In genomic region chr16:90726600-90727227, GRCm38 (mm10) we compare ENCODE assay signal across 8 mouse cellular contexts. TPM values are rescaled to one million over a fixed set of nuclear protein-coding genes. Genes with fewer than 3 reads are reported as not detected.
DNase-seq lines count a peak whose midpoint lies in the region; ATAC-seq and TF ChIP-seq lines count a peak whose summit lies in the region.

No protein-coding gene starts in this region.

- TF ChIP-seq CTCF in left cerebral cortex, adult 2 months (IDR thresholded peaks at IDR 0.05) = no peak

- DNase-seq in left cerebral cortex, adult 2 months (ENCODE audit: extremely low spot score in 1 of 2, low spot score in 2 of 2) = no peak
- DNase-seq in left cerebral cortex, adult 9 months (ENCODE audit: low spot score in 2 of 2) = no peak
- DNase-seq in embryonic facial prominence, embryonic 14.5 days (ENCODE audit: low spot score) = no peak
- no peak for DNase-seq in limb, embryonic 11.5 days (ENCODE audit: low spot score)
- DNase-seq in embryo, embryonic 11 days = no peak
- no peak for DNase-seq in Muller cell, postnatal 12 days (ENCODE audit: inconsistent ontology term)
- no peak for DNase-seq in cerebellum, postnatal 4 days (ENCODE audit: low spot score in 2 of 2)

- H3K9me3 ChIP-seq in embryonic facial prominence, embryonic 14.5 days (ENCODE audit: control insufficient read depth, low read length) = peaks cover 4% of the 10 kb centered on the region; the same call in 1 of the 2 replicates
- no peaks in the 10 kb centered on the region for H3K9me3 ChIP-seq in limb, embryonic 11.5 days (ENCODE audit: control insufficient read depth, low read length)
- peaks cover 5% of the 10 kb centered on the region; the same call in 1 of the 2 replicates for H3K9me3 ChIP-seq in neural tube, embryonic 13.5 days

- peak overlapping the region; percentile 93 for H3K4me2 ChIP-seq in embryonic facial prominence, embryonic 14.5 days (ENCODE audit: low read depth, low read length)
- peak overlapping the region; percentile 96 for H3K4me2 ChIP-seq in limb, embryonic 11.5 days (ENCODE audit: low read depth, severe bottlenecking)
- H3K4me2 ChIP-seq in neural tube, embryonic 13.5 days = peak overlapping the region; percentile 98

- intact Hi-C loops in left cerebral cortex, adult 2 months (cut with DNase I) = loop anchor here (5.0 kb wide), 1 partner anchor 274 kb away; no protein-coding TSS in a partner anchor

- ATAC-seq in embryonic facial prominence, embryonic 14.5 days (ENCODE audit: low read depth) = peak; percentile 48
- peak; percentile 41; the same call in 1 of the 2 replicates for ATAC-seq in limb, embryonic 11.5 days (ENCODE audit: insufficient number of reproducible peaks, low FRiP score, low TSS enrichment, low read depth)
- peak; percentile 55 for ATAC-seq in neural tube, embryonic 13.5 days (ENCODE audit: low read depth)

- peak overlapping the region; percentile 55 for H3K4me3 ChIP-seq in left cerebral cortex, adult 2 months
- H3K4me3 ChIP-seq in embryonic facial prominence, embryonic 14.5 days (ENCODE audit: low read depth, low read length) = peak overlapping the region; percentile 62
- H3K4me3 ChIP-seq in limb, embryonic 11.5 days (ENCODE audit: low read depth, low read length) = peak overlapping the region; percentile 96
- peak overlapping the region; percentile 80 for H3K4me3 ChIP-seq in neural tube, embryonic 13.5 days

- peaks cover 18% of the 10 kb centered on the region for H3K36me3 ChIP-seq in embryonic facial prominence, embryonic 14.5 days (ENCODE audit: control insufficient read depth, insufficient read depth, low read length)
- H3K36me3 ChIP-seq in limb, embryonic 11.5 days (ENCODE audit: control insufficient read depth, insufficient read depth, low read length) = peaks cover 1% of the 10 kb centered on the region; the same call in 1 of the 2 replicates
- 0 out of 2 replicates have a peak, but pooled peaks cover 3% of the 10 kb centered on the region for H3K36me3 ChIP-seq in neural tube, embryonic 13.5 days

- H3K4me1 ChIP-seq in embryonic facial prominence, embryonic 14.5 days (ENCODE audit: control insufficient read depth, insufficient read depth, low read length) = peaks cover 4% of the 10 kb centered on the region; the same call in 1 of the 2 replicates
- peaks cover 6% of the 10 kb centered on the region for H3K4me1 ChIP-seq in limb, embryonic 11.5 days (ENCODE audit: control insufficient read depth, insufficient read depth, low read length)
- peaks cover 9% of the 10 kb centered on the region for H3K4me1 ChIP-seq in neural tube, embryonic 13.5 days (replicated peaks)

- no peaks in the 10 kb centered on the region for H3K27me3 ChIP-seq in embryonic facial prominence, embryonic 14.5 days (replicated peaks; ENCODE audit: control insufficient read depth, insufficient read depth, low read length)
- no peaks in the 10 kb centered on the region for H3K27me3 ChIP-seq in limb, embryonic 11.5 days (ENCODE audit: control insufficient read depth, insufficient read depth, low read length)
- H3K27me3 ChIP-seq in neural tube, embryonic 13.5 days = no peaks in the 10 kb centered on the region

- 6% methylated on average over 34 of the region's 38 CpGs for WGBS in embryonic facial prominence, embryonic 14.5 days
- WGBS in limb, embryonic 11.5 days = 7% methylated on average over 38 of the region's 38 CpGs
- WGBS in neural tube, embryonic 13.5 days = 6% methylated on average over 38 of the region's 38 CpGs

- H3K27ac ChIP-seq in left cerebral cortex, adult 2 months = no peak overlapping the region
- 0 out of 2 replicates have a peak overlapping the region, but pooled peaks have one; percentile 13 for H3K27ac ChIP-seq in embryonic facial prominence, embryonic 14.5 days (replicated peaks; ENCODE audit: low read depth, low read length)
- no peak overlapping the region for H3K27ac ChIP-seq in limb, embryonic 11.5 days (replicated peaks; ENCODE audit: low read depth, low read length)
- H3K27ac ChIP-seq in neural tube, embryonic 13.5 days (replicated peaks) = no peak overlapping the region

- H3K9ac ChIP-seq in embryonic facial prominence, embryonic 14.5 days (ENCODE audit: low read depth, low read length) = peak overlapping the region; percentile 80
- H3K9ac ChIP-seq in limb, embryonic 11.5 days (ENCODE audit: low read length) = peak overlapping the region; percentile 78
- H3K9ac ChIP-seq in neural tube, embryonic 13.5 days = peak overlapping the region; percentile 74

RNA-seq across cellular contexts. Expression of gene Mis18a, which starts 0.5 kb away (rescaled TPM):
- 1 to 10 TPM; 5.4 to 8.2 TPM for total RNA-seq in left cerebral cortex, adult 2 months (2021)
- 50.1 and 50.9 TPM in 2 replicates for polyA plus RNA-seq in embryonic facial prominence, embryonic 14.5 days (2014; fragmentation: Nextera tagmentation; extraction: Ambion mirVana)
- polyA plus RNA-seq in limb, embryonic 11.5 days (2014; fragmentation: Nextera tagmentation; extraction: Ambion mirVana) = 98.6 and 104 TPM in 2 replicates
- 22.0 and 22.8 TPM in 2 replicates for polyA plus RNA-seq in neural tube, embryonic 13.5 days (2015; fragmentation: Nextera tagmentation; extraction: Ambion mirVana)

RNA-seq across cellular contexts. Expression of gene Mrap, which starts 11.3 kb away (rescaled TPM):
- total RNA-seq in left cerebral cortex, adult 2 months (2021) = under 1 TPM in 1 of 2 experiments, not detected in 1; 0.47 TPM
- 0.97 and 3.8 TPM in 2 replicates for polyA plus RNA-seq in embryonic facial prominence, embryonic 14.5 days (2014; fragmentation: Nextera tagmentation; extraction: Ambion mirVana)
- 0.35 and 0.67 TPM in 2 replicates for polyA plus RNA-seq in limb, embryonic 11.5 days (2014; fragmentation: Nextera tagmentation; extraction: Ambion mirVana)
- not detected in 2 replicates for polyA plus RNA-seq in neural tube, embryonic 13.5 days (2015; fragmentation: Nextera tagmentation; extraction: Ambion mirVana)
